Comparison of ENCODE assay signal across 18 mouse cellular contexts in the genomic region with DNA sequence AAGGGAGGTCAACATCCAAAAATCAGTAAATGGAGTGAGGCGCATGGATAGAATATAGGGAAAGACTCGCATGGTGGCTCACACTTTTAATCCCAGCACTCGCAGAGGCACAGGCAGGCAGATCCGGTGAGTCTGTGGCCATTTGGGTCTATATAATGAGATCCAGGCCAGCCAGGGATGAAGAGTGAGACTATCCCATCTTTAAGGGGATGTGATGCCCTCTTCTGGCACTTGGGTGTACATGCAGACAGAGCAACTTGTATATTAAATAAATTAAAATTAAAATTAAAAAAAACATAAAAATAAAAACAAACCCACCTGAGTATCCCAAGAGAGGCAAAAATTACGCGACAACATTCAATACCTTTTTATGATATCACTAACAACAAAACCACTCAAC. TPM values are rescaled to one million over a fixed set of nuclear protein-coding genes. Genes with fewer than 3 reads are reported as not detected.
DNase-seq lines count a peak whose midpoint lies in the region; ATAC-seq and TF ChIP-seq lines count a peak whose summit lies in the region.
"Had no signal": no experiment of that assay in that cellular context is flagged by ENCODE, and none has a peak within 500 bp of the region (broad histone marks: within the 10 kb centered on the region; RNA-seq: fewer than 3 reads in every experiment).

No protein-coding gene starts in this region.

- H3K36me3 ChIP-seq in kidney, postnatal 0 days (ENCODE audit: insufficient read depth, low read length), result no peaks in the 10 kb centered on the region
- no peaks in the 10 kb centered on the region for H3K36me3 ChIP-seq in kidney, embryonic 16.5 days (ENCODE audit: insufficient read depth, low read length)
- H3K36me3 ChIP-seq in CH12.LX (replicated peaks in 1 of 2; ENCODE audit: control insufficient read depth in 1 of 2, insufficient read depth in 1 of 2, low read length in 1 of 2), result no peaks in the 10 kb centered on the region
- no peaks in the 10 kb centered on the region for H3K36me3 ChIP-seq in hindbrain, embryonic 14.5 days (replicated peaks; ENCODE audit: control insufficient read depth, insufficient read depth)
- H3K36me3 ChIP-seq: limb, embryonic 15.5 days; midbrain, embryonic 13.5 days had no signal

- peak; percentile 55; the same call in 1 of the 2 replicates for TF ChIP-seq CTCF in cerebellum, adult 2 months (IDR thresholded peaks at IDR 0.05; ENCODE audit: borderline replicate concordance, insufficient read depth, low read depth, low read length)
- peak; percentile 41 for TF ChIP-seq CTCF in kidney, postnatal 0 days (IDR thresholded peaks at IDR 0.05; ENCODE audit: low read depth)
- TF ChIP-seq CTCF in CH12.LX (conservative IDR thresholded peaks at IDR 0.05 in 1 of 2, IDR thresholded peaks at IDR 0.05 in 1 of 2; ENCODE audit: low read depth in 2 of 2, low read length in 2 of 2), result peak in 1 of 2 experiments; percentile 42; a peak in 2 of 4 replicates

- H3K9me3 ChIP-seq in kidney, postnatal 0 days (replicated peaks; ENCODE audit: low read length), result no peaks in the 10 kb centered on the region
- H3K9me3 ChIP-seq in kidney, embryonic 16.5 days (ENCODE audit: low read length), result no peaks in the 10 kb centered on the region
- peaks cover 7% of the 10 kb centered on the region for H3K9me3 ChIP-seq in CH12.LX (replicated peaks; ENCODE audit: low read length)
- H3K9me3 ChIP-seq in hindbrain, embryonic 14.5 days (ENCODE audit: control insufficient read depth, low read length), result no peaks in the 10 kb centered on the region
- H3K9me3 ChIP-seq: limb, embryonic 15.5 days; midbrain, embryonic 13.5 days had no signal

- H3K27ac ChIP-seq in cerebellum, adult 2 months (ENCODE audit: insufficient read depth, low read length), result no peak overlapping the region
- no peak overlapping the region for H3K27ac ChIP-seq in kidney, postnatal 0 days
- no peak overlapping the region for H3K27ac ChIP-seq in kidney, embryonic 16.5 days (ENCODE audit: low read length)
- no peak overlapping the region for H3K27ac ChIP-seq in CH12.LX (ENCODE audit: insufficient read depth, low read depth)
- no peak overlapping the region for H3K27ac ChIP-seq in hindbrain, embryonic 14.5 days
- H3K27ac ChIP-seq: limb, embryonic 15.5 days; midbrain, embryonic 13.5 days had no signal

- H3K79me2 ChIP-seq in CH12.LX (replicated peaks; ENCODE audit: control insufficient read depth, extremely low read depth, insufficient read depth, poor library complexity, severe bottlenecking), result no peaks in the 10 kb centered on the region

- no peak for TF ChIP-seq POLR2A in cerebellum, adult 2 months (IDR thresholded peaks at IDR 0.05; ENCODE audit: borderline replicate concordance, insufficient read depth, low read length)
- TF ChIP-seq POLR2A in CH12.LX (IDR thresholded peaks at IDR 0.05; ENCODE audit: low read depth, low read length), result no peak

- DNase-seq in cerebellum, adult 2 months, result peak in 1 of 2 experiments; percentile 32
- DNase-seq in cerebellum, postnatal 4 days (ENCODE audit: low spot score in 2 of 2), result no peak
- peak; percentile 7 for DNase-seq in kidney, postnatal 0 days (ENCODE audit: low spot score)
- no peak for DNase-seq in CH12.LX (ENCODE audit: extremely low read depth)
- DNase-seq in embryo, embryonic 11 days, result peak; percentile 46
- DNase-seq in hindbrain, embryonic 14.5 days (ENCODE audit: low spot score), result no peak
- no peak for DNase-seq in B cell, adult 2 months
- DNase-seq: adrenal gland, adult 2 months; cerebellum, adult 11 months; kidney, postnatal 36 days; spleen, adult 18-20 months had no signal

- dilution Hi-C loops in CH12.LX (cut with MboI; ENCODE audit: extremely low pct_ligation_motif_present, extremely low pct_unique_long_range_greater_than_20kb, low sequenced_read_pairs), result no loop called here

- in situ Hi-C loops in CH12.LX (cut with MboI; ENCODE audit: low pct_ligation_motif_present, low pct_unique_long_range_greater_than_20kb, low sequenced_read_pairs), result loop anchor here (5.0 kb wide), 1 partner anchor 88 kb away; no protein-coding TSS in a partner anchor

- no peak overlapping the region for H3K9ac ChIP-seq in kidney, postnatal 0 days (ENCODE audit: low read depth, low read length)
- no peak overlapping the region for H3K9ac ChIP-seq in kidney, embryonic 16.5 days (replicated peaks; ENCODE audit: low read length)
- no peak overlapping the region for H3K9ac ChIP-seq in CH12.LX (ENCODE audit: insufficient read depth, low read depth)
- H3K9ac ChIP-seq in hindbrain, embryonic 14.5 days, result no peak overlapping the region
- H3K9ac ChIP-seq: limb, embryonic 15.5 days; midbrain, embryonic 13.5 days had no signal

- H3K4me3 ChIP-seq in cerebellum, adult 2 months (replicated peaks; ENCODE audit: insufficient read depth, low read depth, low read length), result no peak overlapping the region
- no peak overlapping the region for H3K4me3 ChIP-seq in kidney, postnatal 0 days (replicated peaks; ENCODE audit: low read depth, low read length)
- H3K4me3 ChIP-seq in kidney, embryonic 16.5 days (ENCODE audit: low read length), result no peak overlapping the region
- no peak overlapping the region for H3K4me3 ChIP-seq in CH12.LX (replicated peaks in 1 of 3; ENCODE audit: low read depth in 2 of 3, low read length in 2 of 3, poor library complexity in 1 of 3)
- H3K4me3 ChIP-seq in hindbrain, embryonic 14.5 days (replicated peaks; ENCODE audit: low read length), result no peak overlapping the region
- H3K4me3 ChIP-seq: limb, embryonic 15.5 days; midbrain, embryonic 13.5 days had no signal

- ATAC-seq in kidney, postnatal 0 days (replicated peaks; ENCODE audit: low FRiP score, low read depth), result no peak
- no peak for ATAC-seq in kidney, embryonic 16.5 days (ENCODE audit: low FRiP score, low TSS enrichment)
- ATAC-seq in hindbrain, embryonic 14.5 days (ENCODE audit: low FRiP score), result no peak

- TF ChIP-seq EP300 in CH12.LX (IDR thresholded peaks at IDR 0.05; ENCODE audit: low read length), result no peak

- H3K4me2 ChIP-seq in kidney, postnatal 0 days (ENCODE audit: low read length), result no peak overlapping the region
- H3K4me2 ChIP-seq in kidney, embryonic 16.5 days (replicated peaks; ENCODE audit: low read depth, low read length), result no peak overlapping the region
- H3K4me2 ChIP-seq in CH12.LX (ENCODE audit: insufficient read depth, low read depth, poor library complexity, severe bottlenecking), result no peak overlapping the region
- no peak overlapping the region for H3K4me2 ChIP-seq in hindbrain, embryonic 14.5 days (replicated peaks)
- H3K4me2 ChIP-seq: limb, embryonic 15.5 days; midbrain, embryonic 13.5 days had no signal

- H3K27me3 ChIP-seq in cerebellum, adult 2 months (ENCODE audit: control insufficient read depth, insufficient read depth, low read length), result no peaks in the 10 kb centered on the region
- no peaks in the 10 kb centered on the region for H3K27me3 ChIP-seq in kidney, postnatal 0 days (ENCODE audit: insufficient read depth, low read length)
- H3K27me3 ChIP-seq in kidney, embryonic 16.5 days (ENCODE audit: insufficient read depth, low read length), result no peaks in the 10 kb centered on the region
- H3K27me3 ChIP-seq in CH12.LX (replicated peaks), result peaks cover 1% of the 10 kb centered on the region
- no peaks in the 10 kb centered on the region for H3K27me3 ChIP-seq in hindbrain, embryonic 14.5 days (ENCODE audit: control insufficient read depth, insufficient read depth, low read length)
- H3K27me3 ChIP-seq: limb, embryonic 15.5 days; midbrain, embryonic 13.5 days had no signal

- peaks cover 6% of the 10 kb centered on the region for H3K4me1 ChIP-seq in cerebellum, adult 2 months (ENCODE audit: control insufficient read depth, insufficient read depth, low read length)
- H3K4me1 ChIP-seq in kidney, postnatal 0 days (replicated peaks; ENCODE audit: insufficient read depth, low read length), result no peaks in the 10 kb centered on the region
- H3K4me1 ChIP-seq in kidney, embryonic 16.5 days (ENCODE audit: insufficient read depth, low read length), result no peaks in the 10 kb centered on the region
- peaks cover 5 to 15% of the 10 kb centered on the region in 2 experiments; a peak in 3 of 4 replicates for H3K4me1 ChIP-seq in CH12.LX (ENCODE audit: control insufficient read depth in 1 of 2, insufficient read depth in 2 of 2)
- H3K4me1 ChIP-seq in hindbrain, embryonic 14.5 days (replicated peaks; ENCODE audit: control insufficient read depth, insufficient read depth, low read length), result no peaks in the 10 kb centered on the region
- H3K4me1 ChIP-seq: midbrain, embryonic 13.5 days had no signal

- TF ChIP-seq RAD21 in CH12.LX (IDR thresholded peaks at IDR 0.05; ENCODE audit: low read depth, low read length), result peak; percentile 23; the same call in 1 of the 2 replicates

- 63% methylated on average over 6 of the region's 6 CpGs for WGBS in cerebellum, adult 2 months
- WGBS in kidney, postnatal 0 days, result 77% methylated on average over 6 of the region's 6 CpGs
- WGBS in kidney, embryonic 16.5 days, result 74% methylated on average over 6 of the region's 6 CpGs
- WGBS in hindbrain, embryonic 14.5 days, result 80% methylated on average over 6 of the region's 6 CpGs

RNA-seq across cellular contexts. Expression of a gene that starts 20.4 kb away (rescaled TPM):
- 9.5 and 9.7 TPM in 2 replicates for polyA plus RNA-seq in cerebellum, adult 2 months (2012; rRNA removed)
- not detected in 2 replicates for polyA plus RNA-seq in kidney, postnatal 0 days (2015; fragmentation: Nextera tagmentation; extraction: Ambion mirVana)
- 0.05 TPM in 1 of 2 replicates, not detected in the other for polyA plus RNA-seq in kidney, embryonic 16.5 days (2015; fragmentation: Nextera tagmentation; extraction: Ambion mirVana)
- not detected in 2 replicates for total RNA-seq in CH12.LX (2012; rRNA removed)
- not detected in 2 replicates for total RNA-seq in CH12.LX (2014; rRNA removed)
- not detected in 2 replicates for polyA plus RNA-seq in CH12.LX (2012; ENCODE audit: insufficient read length, low read depth)
- 4.7 and 5.2 TPM in 2 replicates for polyA plus RNA-seq in hindbrain, embryonic 14.5 days (2014; fragmentation: Nextera tagmentation; extraction: Ambion mirVana)
- polyA plus RNA-seq: C2C12 had no signal

RNA-seq across cellular contexts. Expression of a gene that starts 23.5 kb away (rescaled TPM):
- 0.07 and 0.08 TPM in 2 replicates for polyA plus RNA-seq in cerebellum, adult 2 months (2012; rRNA removed)
- 0.05 and 0.07 TPM in 2 replicates for polyA plus RNA-seq in kidney, postnatal 0 days (2015; fragmentation: Nextera tagmentation; extraction: Ambion mirVana)
- 0.04 and 0.14 TPM in 2 replicates for polyA plus RNA-seq in kidney, embryonic 16.5 days (2015; fragmentation: Nextera tagmentation; extraction: Ambion mirVana)
- total RNA-seq in CH12.LX (2012; rRNA removed) (not detected in 2 replicates), CH12.LX (2014; rRNA removed) (not detected in 2 replicates)
- not detected in 2 replicates for polyA plus RNA-seq in CH12.LX (2012; ENCODE audit: insufficient read length, low read depth)
- polyA plus RNA-seq in hindbrain, embryonic 14.5 days (2014; fragmentation: Nextera tagmentation; extraction: Ambion mirVana), result 0.07 TPM in 1 of 2 replicates, not detected in the other
- total RNA-seq: heart, postnatal 25 days had no signal
- polyA plus RNA-seq: C2C12; lung, embryonic 16.5 days; midbrain, embryonic 13.5 days; neural tube, embryonic 11.5 days had no signal

RNA-seq across cellular contexts. Expression of a gene that starts 48.4 kb away (rescaled TPM):
- 0.05 and 0.07 TPM in 2 replicates for polyA plus RNA-seq in cerebellum, adult 2 months (2012; rRNA removed)
- polyA plus RNA-seq in kidney, postnatal 0 days (2015; fragmentation: Nextera tagmentation; extraction: Ambion mirVana), result 0.07 TPM in 1 of 2 replicates, not detected in the other
- polyA plus RNA-seq in kidney, embryonic 16.5 days (2015; fragmentation: Nextera tagmentation; extraction: Ambion mirVana), result 0.07 TPM in 1 of 2 replicates, not detected in the other
- 0.84 and 1.3 TPM in 2 replicates for total RNA-seq in CH12.LX (2012; rRNA removed)
- total RNA-seq in CH12.LX (2014; rRNA removed), result not detected in 2 replicates
- 0.30 and 0.34 TPM in 2 replicates for polyA plus RNA-seq in CH12.LX (2012; ENCODE audit: insufficient read length, low read depth)
- not detected in 2 replicates for polyA plus RNA-seq in hindbrain, embryonic 14.5 days (2014; fragmentation: Nextera tagmentation; extraction: Ambion mirVana)
- total RNA-seq: adrenal gland, adult 2 months; heart, postnatal 25 days had no signal
- polyA plus RNA-seq: adrenal gland, adult 2 months; C2C12; midbrain, embryonic 13.5 days; neural tube, embryonic 11.5 days had no signal

Comparison
In these comparisons a context has a peak if more than half of its experiments do, and no peak if none do; other contexts are left out.
1. DNase-seq: peak in kidney, postnatal 0 days (single experiment) and embryo, embryonic 11 days (single experiment); none in cerebellum, postnatal 4 days (0 of 2), CH12.LX (single experiment), hindbrain, embryonic 14.5 days (single experiment) and B cell, adult 2 months (0 of 2).